Mouse (Mus musculus) common myeloid progenitor, adult 5-6 weeks (primary cell): ENCODE results near the gene Adamts20. TPM values are rescaled to one million over a fixed set of nuclear protein-coding genes. Genes with fewer than 3 reads are reported as not detected.
A peak's percentile ranks its signal among the peaks of the same experiment; 100 is the strongest.

ENCODE experiments used
- ATAC-seq: replicated peaks from 2 replicates; pipeline ENCODE4 v1.8.0; 2016; ENCODE audit warnings: low read depth, mild to moderate bottlenecking, moderate TSS enrichment, inconsistent platforms; ENCODE audit not compliant: poor library complexity, severe bottlenecking
- total RNA-seq: library from RNA; stranded (forward); fragments of 200-1000, 187-1606 nt; gene quantifications from 2 replicates; pipeline ENCODE4 v1.2.3, GENCODE M21; 2017

The Adamts20 gene
- total RNA-seq, 1 experiment from 2014 or later = not detected

GRCm38 (mm10) chr15:94379425-94379824 lies 85.8 kb downstream of the Adamts20 start:
- peak; percentile 66 for ATAC-seq

- ATAC-seq = no peak
Observed at GRCm38 (mm10) chr15:94372548-94372947, 92.7 kb downstream of the Adamts20 start.

GRCm38 (mm10) chr15:94349052-94349451 lies 116.2 kb downstream of the Adamts20 start:
- ATAC-seq = no peak

- no peak for ATAC-seq
Observed at GRCm38 (mm10) chr15:94344317-94344716, 120.9 kb downstream of the Adamts20 start.

GRCm38 (mm10) chr15:94342365-94342764 lies 122.9 kb downstream of the Adamts20 start:
- ATAC-seq = peak; percentile 83

GRCm38 (mm10) chr15:94339011-94339410 lies 126.2 kb downstream of the Adamts20 start:
- no peak for ATAC-seq

GRCm38 (mm10) chr15:94334586-94334985 lies 130.6 kb downstream of the Adamts20 start:
- no peak for ATAC-seq

GRCm38 (mm10) chr15:94326626-94327025 lies 138.6 kb downstream of the Adamts20 start:
- no peak for ATAC-seq

- no peak for ATAC-seq
Observed at GRCm38 (mm10) chr15:94325509-94326181, 139.6 kb downstream of the Adamts20 start.

- no peak for ATAC-seq
Observed at GRCm38 (mm10) chr15:94316171-94316570, 149.0 kb downstream of the Adamts20 start.

GRCm38 (mm10) chr15:94309689-94310088 lies 155.5 kb downstream of the Adamts20 start:
- ATAC-seq = no peak

- peak; percentile 50; the same call in 1 of the 2 replicates for ATAC-seq
Observed at GRCm38 (mm10) chr15:94307888-94308287, 157.3 kb downstream of the Adamts20 start.

GRCm38 (mm10) chr15:94303151-94303550 lies 162.1 kb downstream of the Adamts20 start:
- ATAC-seq = no peak

GRCm38 (mm10) chr15:94294084-94294483 lies 171.1 kb downstream of the Adamts20 start:
- ATAC-seq = no peak

- ATAC-seq = no peak
Observed at GRCm38 (mm10) chr15:94288015-94288414, 177.2 kb downstream of the Adamts20 start.

GRCm38 (mm10) chr15:94287495-94287894 lies 177.7 kb downstream of the Adamts20 start:
- no peak for ATAC-seq

GRCm38 (mm10) chr15:94276418-94276817 lies 188.8 kb downstream of the Adamts20 start:
- ATAC-seq = no peak

GRCm38 (mm10) chr15:94265630-94266029 lies 199.6 kb downstream of the Adamts20 start:
- ATAC-seq = peak; percentile 72

GRCm38 (mm10) chr15:94264497-94264879 lies 200.7 kb downstream of the Adamts20 start:
- ATAC-seq = no peak

- peak; percentile 74 for ATAC-seq
Observed at GRCm38 (mm10) chr15:94263866-94264496, 201.2 kb downstream of the Adamts20 start.

- peak; percentile 43 for ATAC-seq
Observed at GRCm38 (mm10) chr15:94263241-94263640, 202.0 kb downstream of the Adamts20 start.

- no peak for ATAC-seq
Observed at GRCm38 (mm10) chr15:94259497-94259896, 205.7 kb downstream of the Adamts20 start.
